Mouse (Mus musculus): ENCODE results near the gene Cebpb. TPM values are rescaled to one million over a fixed set of nuclear protein-coding genes. Genes with fewer than 3 reads are reported as not detected.

The Cebpb gene
- polyA plus RNA-seq, 1 experiment from 2014 or later, result 3.6 TPM

GRCm38 (mm10) chr2:167662713-167663112 is 26.0 kb upstream of the Cebpb start:
- Histone ChIP-seq H3K9me3 (ENCODE audit: control insufficient read depth, low read length) (no peaks in the 10 kb centered on the region), H3K27me3 (ENCODE audit: control insufficient read depth, insufficient read depth, low read length) (0 out of 2 replicates have a peak, but pooled peaks cover 3% of the 10 kb centered on the region), H3K36me3 (replicated peaks; ENCODE audit: control insufficient read depth, insufficient read depth) (no peaks in the 10 kb centered on the region), H3K4me1 (replicated peaks; ENCODE audit: control insufficient read depth, insufficient read depth, low read length) (peaks cover 16% of the 10 kb centered on the region), H3K4me2 (replicated peaks) (no peak overlapping the region), H3K27ac (no peak overlapping the region), H3K9ac (no peak overlapping the region), H3K4me3 (replicated peaks; ENCODE audit: low read length) (no peak overlapping the region)
- ATAC-seq (ENCODE audit: low FRiP score), result no peak
- 54% methylated on average over 6 of the region's 6 CpGs for WGBS
- DNase-seq (ENCODE audit: low spot score), result no peak

- H3K36me3 ChIP-seq (replicated peaks; ENCODE audit: control insufficient read depth, insufficient read depth), result no peaks in the 10 kb centered on the region
- H3K27me3 ChIP-seq (ENCODE audit: control insufficient read depth, insufficient read depth, low read length), result 0 out of 2 replicates have a peak, but pooled peaks cover 3% of the 10 kb centered on the region
- H3K9me3 ChIP-seq (ENCODE audit: control insufficient read depth, low read length), result no peaks in the 10 kb centered on the region
- H3K27ac ChIP-seq, result no peak overlapping the region
- WGBS, result 83% methylated on average over 18 of the region's 18 CpGs
- DNase-seq (ENCODE audit: low spot score) (no peak), ATAC-seq (ENCODE audit: low FRiP score) (no peak)
- H3K4me2 ChIP-seq (replicated peaks), result no peak overlapping the region
- no peak overlapping the region for H3K9ac ChIP-seq
- no peak overlapping the region for H3K4me3 ChIP-seq (replicated peaks; ENCODE audit: low read length)
- no peaks in the 10 kb centered on the region for H3K4me1 ChIP-seq (replicated peaks; ENCODE audit: control insufficient read depth, insufficient read depth, low read length)
Measured at GRCm38 (mm10) chr2:167665972-167666713, 22.6 kb upstream of the Cebpb start.

- 83% methylated on average over 5 of the region's 5 CpGs for WGBS
- H3K9ac ChIP-seq, result no peak overlapping the region
- no peak for DNase-seq (ENCODE audit: low spot score)
- H3K27me3 ChIP-seq (ENCODE audit: control insufficient read depth, insufficient read depth, low read length), result 0 out of 2 replicates have a peak, but pooled peaks cover 3% of the 10 kb centered on the region
- H3K4me2 ChIP-seq (replicated peaks), result no peak overlapping the region
- no peaks in the 10 kb centered on the region for H3K9me3 ChIP-seq (ENCODE audit: control insufficient read depth, low read length)
- no peaks in the 10 kb centered on the region for H3K36me3 ChIP-seq (replicated peaks; ENCODE audit: control insufficient read depth, insufficient read depth)
- no peak overlapping the region for H3K4me3 ChIP-seq (replicated peaks; ENCODE audit: low read length)
- no peaks in the 10 kb centered on the region for H3K4me1 ChIP-seq (replicated peaks; ENCODE audit: control insufficient read depth, insufficient read depth, low read length)
- no peak for ATAC-seq (ENCODE audit: low FRiP score)
- H3K27ac ChIP-seq, result no peak overlapping the region
Measured at GRCm38 (mm10) chr2:167668426-167668825, 20.3 kb upstream of the Cebpb start.

- ATAC-seq (ENCODE audit: low FRiP score) (no peak), DNase-seq (ENCODE audit: low spot score) (no peak)
- H3K9me3 ChIP-seq (ENCODE audit: control insufficient read depth, low read length), result no peaks in the 10 kb centered on the region
- WGBS, result 80% methylated on average over 4 of the region's 4 CpGs
- no peak overlapping the region for H3K4me3 ChIP-seq (replicated peaks; ENCODE audit: low read length)
- H3K4me2 ChIP-seq (replicated peaks), result no peak overlapping the region
- no peaks in the 10 kb centered on the region for H3K36me3 ChIP-seq (replicated peaks; ENCODE audit: control insufficient read depth, insufficient read depth)
- 0 out of 2 replicates have a peak, but pooled peaks cover 3% of the 10 kb centered on the region for H3K27me3 ChIP-seq (ENCODE audit: control insufficient read depth, insufficient read depth, low read length)
- H3K27ac ChIP-seq, result no peak overlapping the region
- no peaks in the 10 kb centered on the region for H3K4me1 ChIP-seq (replicated peaks; ENCODE audit: control insufficient read depth, insufficient read depth, low read length)
- no peak overlapping the region for H3K9ac ChIP-seq
Measured at GRCm38 (mm10) chr2:167669398-167669797, 19.3 kb upstream of the Cebpb start.

GRCm38 (mm10) chr2:167671101-167671633 is 17.5 kb upstream of the Cebpb start:
- Histone ChIP-seq H3K9me3 (ENCODE audit: control insufficient read depth, low read length) (no peaks in the 10 kb centered on the region), H3K27ac (no peak overlapping the region), H3K27me3 (ENCODE audit: control insufficient read depth, insufficient read depth, low read length) (no peaks in the 10 kb centered on the region), H3K4me1 (replicated peaks; ENCODE audit: control insufficient read depth, insufficient read depth, low read length) (no peaks in the 10 kb centered on the region), H3K9ac (no peak overlapping the region), H3K4me2 (replicated peaks) (no peak overlapping the region), H3K36me3 (replicated peaks; ENCODE audit: control insufficient read depth, insufficient read depth) (no peaks in the 10 kb centered on the region), H3K4me3 (replicated peaks; ENCODE audit: low read length) (no peak overlapping the region)
- 89% methylated on average over 5 of the region's 5 CpGs for WGBS
- no peak for ATAC-seq (ENCODE audit: low FRiP score)
- DNase-seq (ENCODE audit: low spot score), result no peak

- no peak overlapping the region for H3K27ac ChIP-seq
- H3K4me2 ChIP-seq (replicated peaks), result no peak overlapping the region; the same call in 1 of the 2 replicates
- DNase-seq (ENCODE audit: low spot score) (peak; percentile 62), ATAC-seq (ENCODE audit: low FRiP score) (peak; percentile 43; the same call in 1 of the 2 replicates)
- H3K4me1 ChIP-seq (replicated peaks; ENCODE audit: control insufficient read depth, insufficient read depth, low read length), result no peaks in the 10 kb centered on the region
- H3K9ac ChIP-seq, result no peak overlapping the region
- H3K4me3 ChIP-seq (replicated peaks; ENCODE audit: low read length), result no peak overlapping the region
- 16% methylated on average over 13 of the region's 13 CpGs for WGBS
- H3K36me3 ChIP-seq (replicated peaks; ENCODE audit: control insufficient read depth, insufficient read depth), result no peaks in the 10 kb centered on the region
- no peaks in the 10 kb centered on the region for H3K27me3 ChIP-seq (ENCODE audit: control insufficient read depth, insufficient read depth, low read length)
- H3K9me3 ChIP-seq (ENCODE audit: control insufficient read depth, low read length), result no peaks in the 10 kb centered on the region
Measured at GRCm38 (mm10) chr2:167672212-167672685, 16.5 kb upstream of the Cebpb start.

GRCm38 (mm10) chr2:167675120-167675909 is 13.4 kb upstream of the Cebpb start:
- no peaks in the 10 kb centered on the region for H3K4me1 ChIP-seq (replicated peaks; ENCODE audit: control insufficient read depth, insufficient read depth, low read length)
- H3K9me3 ChIP-seq (ENCODE audit: control insufficient read depth, low read length), result no peaks in the 10 kb centered on the region
- no peaks in the 10 kb centered on the region for H3K36me3 ChIP-seq (replicated peaks; ENCODE audit: control insufficient read depth, insufficient read depth)
- H3K27ac ChIP-seq, result no peak overlapping the region
- DNase-seq (ENCODE audit: low spot score) (no peak), ATAC-seq (ENCODE audit: low FRiP score) (no peak)
- no peaks in the 10 kb centered on the region for H3K27me3 ChIP-seq (ENCODE audit: control insufficient read depth, insufficient read depth, low read length)
- WGBS, result 44% methylated on average over 14 of the region's 14 CpGs
- no peak overlapping the region for H3K9ac ChIP-seq
- H3K4me2 ChIP-seq (replicated peaks), result no peak overlapping the region
- H3K4me3 ChIP-seq (replicated peaks; ENCODE audit: low read length), result no peak overlapping the region

- DNase-seq (ENCODE audit: low spot score), result no peak
- H3K4me2 ChIP-seq (replicated peaks), result no peak overlapping the region
- H3K27me3 ChIP-seq (ENCODE audit: control insufficient read depth, insufficient read depth, low read length), result no peaks in the 10 kb centered on the region
- ATAC-seq (ENCODE audit: low FRiP score), result no peak
- H3K4me1 ChIP-seq (replicated peaks; ENCODE audit: control insufficient read depth, insufficient read depth, low read length), result no peaks in the 10 kb centered on the region
- 46% methylated on average over 5 of the region's 5 CpGs for WGBS
- no peak overlapping the region for H3K27ac ChIP-seq
- H3K9me3 ChIP-seq (ENCODE audit: control insufficient read depth, low read length), result no peaks in the 10 kb centered on the region
- no peak overlapping the region for H3K9ac ChIP-seq
- no peak overlapping the region for H3K4me3 ChIP-seq (replicated peaks; ENCODE audit: low read length)
- H3K36me3 ChIP-seq (replicated peaks; ENCODE audit: control insufficient read depth, insufficient read depth), result no peaks in the 10 kb centered on the region
Measured at GRCm38 (mm10) chr2:167678600-167678999, 10.1 kb upstream of the Cebpb start.

- Histone ChIP-seq H3K27me3 (ENCODE audit: control insufficient read depth, insufficient read depth, low read length) (no peaks in the 10 kb centered on the region), H3K4me1 (replicated peaks; ENCODE audit: control insufficient read depth, insufficient read depth, low read length) (no peaks in the 10 kb centered on the region), H3K4me3 (replicated peaks; ENCODE audit: low read length) (no peak overlapping the region), H3K27ac (no peak overlapping the region), H3K9me3 (ENCODE audit: control insufficient read depth, low read length) (no peaks in the 10 kb centered on the region), H3K36me3 (replicated peaks; ENCODE audit: control insufficient read depth, insufficient read depth) (no peaks in the 10 kb centered on the region), H3K9ac (no peak overlapping the region), H3K4me2 (replicated peaks) (no peak overlapping the region)
- DNase-seq (ENCODE audit: low spot score) (peak; percentile 85), ATAC-seq (ENCODE audit: low FRiP score) (peak; percentile 61; the same call in 1 of the 2 replicates)
- WGBS, result 3% methylated on average over 13 of the region's 13 CpGs
Measured at GRCm38 (mm10) chr2:167679902-167680430, 8.7 kb upstream of the Cebpb start.

All from hindbrain, embryonic 14.5 days (tissue).